Mouse (Mus musculus) neutrophil, adult 5-6 weeks (primary cell): ENCODE data around the gene Gm128. TPM values are rescaled to one million over a fixed set of nuclear protein-coding genes. Genes with fewer than 3 reads are reported as not detected.

ENCODE experiments used
- ATAC-seq: fragments of 151-379, 151-347 bp; 2 replicates; pipeline ENCODE4 v1.8.0; 2017; ENCODE audit warnings: mild to moderate bottlenecking, moderate TSS enrichment; ENCODE audit not compliant: insufficient number of reproducible peaks, poor library complexity, low FRiP score, severe bottlenecking; ENCODE audit errors: extremely low read depth
- total RNA-seq: library from RNA; stranded (forward); fragments of 200-1000 nt; gene quantifications from 2 replicates; pipeline ENCODE4 v1.2.3, GENCODE M21; 2017

Gene Gm128
- total RNA-seq, 1 experiment from 2014 or later, result not detected

- ATAC-seq, result no peak
Measured at GRCm38 (mm10) chr3:95273471-95273870, 32.1 kb upstream of the Gm128 start.

- no peak for ATAC-seq
Measured at GRCm38 (mm10) chr3:95270766-95271364, 29.5 kb upstream of the Gm128 start.

- no peak for ATAC-seq
Measured at GRCm38 (mm10) chr3:95269789-95270188, 28.4 kb upstream of the Gm128 start.

GRCm38 (mm10) chr3:95267855-95268254 is 26.5 kb upstream of the Gm128 start:
- no peak for ATAC-seq

GRCm38 (mm10) chr3:95266052-95266451 is 24.7 kb upstream of the Gm128 start:
- ATAC-seq, result no peak

- no peak for ATAC-seq
Measured at GRCm38 (mm10) chr3:95264724-95265123, 23.3 kb upstream of the Gm128 start.

- peak; percentile 79 for ATAC-seq
Measured at GRCm38 (mm10) chr3:95263089-95263739, 21.8 kb upstream of the Gm128 start.

- no peak for ATAC-seq
Measured at GRCm38 (mm10) chr3:95261975-95262374, 20.6 kb upstream of the Gm128 start.

- ATAC-seq, result no peak
Measured at GRCm38 (mm10) chr3:95256931-95257330, 15.5 kb upstream of the Gm128 start.

- ATAC-seq, result no peak
Measured at GRCm38 (mm10) chr3:95250783-95251424, 9.5 kb upstream of the Gm128 start, which contains the start of gene Bnipl. Gene Bnipl, minus strand, starts transcription at chr3:95251193.

- no peak for ATAC-seq
Measured at GRCm38 (mm10) chr3:95250361-95250760, 9.0 kb upstream of the Gm128 start.

GRCm38 (mm10) chr3:95247660-95248336 is 6.4 kb upstream of the Gm128 start:
- no peak for ATAC-seq

GRCm38 (mm10) chr3:95246465-95247231 is 5.2 kb upstream of the Gm128 start:
- ATAC-seq, result no peak

GRCm38 (mm10) chr3:95243086-95243485 is 1.7 kb upstream of the Gm128 start:
- no peak for ATAC-seq

GRCm38 (mm10) chr3:95240900-95241299 is 498 bp downstream of the Gm128 start:
- ATAC-seq, result no peak

- ATAC-seq, result peak; percentile 6; the same call in 1 of the 2 replicates
Measured at GRCm38 (mm10) chr3:95239971-95240370, 1.4 kb downstream of the Gm128 start.

- ATAC-seq, result no peak
Measured at GRCm38 (mm10) chr3:95239022-95239421, 2.4 kb downstream of the Gm128 start.

GRCm38 (mm10) chr3:95237541-95238099 is 3.8 kb downstream of the Gm128 start:
- no peak for ATAC-seq
